Mouse (Mus musculus): Measurements from ENCODE around the gene Phkg1.

DNA sequence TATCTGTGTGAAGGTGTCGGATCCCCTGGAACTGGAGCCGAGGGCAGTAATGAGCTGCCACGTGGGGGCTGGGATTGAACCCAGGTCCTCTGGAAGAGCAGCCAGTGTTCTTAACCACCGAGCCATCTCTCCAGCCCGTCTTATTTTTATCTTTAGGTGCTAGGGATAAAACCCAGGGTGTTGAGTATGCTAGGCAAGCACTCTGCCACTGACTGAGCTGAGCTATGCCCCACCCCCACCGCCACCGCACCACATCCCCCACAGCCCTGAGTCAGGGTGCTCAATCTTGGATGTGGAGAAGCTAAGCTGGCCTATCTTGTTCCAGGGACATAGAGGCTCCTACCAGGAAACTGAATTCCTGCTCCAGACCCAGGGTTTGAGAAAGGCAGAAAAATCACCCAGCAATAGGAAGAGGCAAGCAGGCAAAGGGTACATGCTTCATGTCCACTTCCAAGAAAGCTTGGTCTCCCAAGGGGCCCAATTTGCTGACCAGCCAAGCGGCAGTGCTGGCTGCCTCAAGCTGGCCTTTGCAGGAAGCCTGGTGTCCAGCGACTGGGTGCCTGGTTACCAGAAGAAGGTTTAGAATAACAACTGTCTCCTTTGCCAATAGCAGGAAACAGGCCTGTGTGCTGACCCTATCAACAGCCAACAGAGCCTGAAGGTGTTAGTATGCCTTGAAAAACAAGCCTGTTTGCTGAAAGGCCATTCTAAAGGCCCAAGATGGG lies 20.5 kb downstream of the Phkg1 start:
- TF ChIP-seq CTCF (IDR thresholded peaks at IDR 0.05; ENCODE audit: low read depth, low read length) (no peak), POLR2A (IDR thresholded peaks at IDR 0.05; ENCODE audit: borderline replicate concordance, low read depth, low read length) (no peak)

All from bone marrow macrophage, adult 2 months (primary cell).